ENCODE assay signal across 20 mouse cellular contexts in genomic region chr1:91044176-91044575, GRCm38 (mm10). TPM values are rescaled to one million over a fixed set of nuclear protein-coding genes. Genes with fewer than 3 reads are reported as not detected.
DNase-seq lines count a peak whose midpoint lies in the region; ATAC-seq and TF ChIP-seq lines count a peak whose summit lies in the region.
"Had no signal": no experiment of that assay in that cellular context is flagged by ENCODE, and none has a peak within 500 bp of the region (broad histone marks: within the 10 kb centered on the region; RNA-seq: fewer than 3 reads in every experiment).

No protein-coding gene starts in this region.

- H3K36me3 ChIP-seq in intestine, embryonic 15.5 days: no peaks in the 10 kb centered on the region
- H3K36me3 ChIP-seq in intestine, embryonic 16.5 days (ENCODE audit: control insufficient read depth, insufficient read depth, low read length): no peaks in the 10 kb centered on the region
- H3K36me3 ChIP-seq: forebrain, embryonic 10.5 days; midbrain, embryonic 13.5 days had no signal

- no peak overlapping the region for H3K4me2 ChIP-seq in intestine, embryonic 15.5 days (replicated peaks)
- H3K4me2 ChIP-seq in intestine, embryonic 16.5 days (ENCODE audit: low read depth, low read length): no peak overlapping the region
- H3K4me2 ChIP-seq: midbrain, embryonic 13.5 days had no signal

- intact Hi-C loops in gastrocnemius, adult 2 months (cut with DNase I): no loop called here

- H3K9me3 ChIP-seq in intestine, embryonic 15.5 days: no peaks in the 10 kb centered on the region
- H3K9me3 ChIP-seq in intestine, embryonic 16.5 days (ENCODE audit: control insufficient read depth, low read length): no peaks in the 10 kb centered on the region
- H3K9me3 ChIP-seq: forebrain, embryonic 10.5 days; midbrain, embryonic 13.5 days had no signal

- peak overlapping the region; percentile 67 for H3K27ac ChIP-seq in gastrocnemius, adult 2 months
- H3K27ac ChIP-seq in intestine, embryonic 15.5 days: no peak overlapping the region
- H3K27ac ChIP-seq in intestine, embryonic 16.5 days (ENCODE audit: low read length): no peak overlapping the region
- H3K27ac ChIP-seq: forebrain, embryonic 10.5 days; macrophage; midbrain, embryonic 13.5 days had no signal

- no peak for TF ChIP-seq CTCF in gastrocnemius, adult 2 months (IDR thresholded peaks at IDR 0.05)

- WGBS in intestine, embryonic 15.5 days: 74% methylated on average over 10 of the region's 10 CpGs
- 75% methylated on average over 10 of the region's 10 CpGs for WGBS in intestine, embryonic 16.5 days

- no peaks in the 10 kb centered on the region for H3K27me3 ChIP-seq in intestine, embryonic 15.5 days (replicated peaks)
- no peaks in the 10 kb centered on the region for H3K27me3 ChIP-seq in intestine, embryonic 16.5 days (replicated peaks; ENCODE audit: control insufficient read depth, insufficient read depth, low read length)
- H3K27me3 ChIP-seq: midbrain, embryonic 13.5 days had no signal

- peak; percentile 70 for DNase-seq in gastrocnemius, adult 2 months
- DNase-seq in gastrocnemius, postnatal 4 days (ENCODE audit: low spot score in 2 of 2): no peak
- DNase-seq in R1 (ENCODE audit: low read depth, low spot score): peak; percentile 30
- peak; percentile 74 for DNase-seq in lung, postnatal 36 days
- DNase-seq in cerebellum, postnatal 25 days: no peak
- no peak for DNase-seq in kidney, adult 8-10 months
- DNase-seq: adrenal gland, postnatal 25 days; cerebellum, adult 2 months; gastrocnemius, postnatal 10 days; kidney, adult 2 months; liver; right cerebral cortex, postnatal 14 days; thymus, postnatal 4 days had no signal

- 0 out of 2 replicates have a peak, but pooled peaks have one; percentile 16 for ATAC-seq in intestine, embryonic 15.5 days
- ATAC-seq in intestine, embryonic 16.5 days: no peak
- ATAC-seq: activated CD4-positive, CD25-positive, alpha-beta regulatory T cell, adult 4 months; hindbrain, embryonic 16.5 days; midbrain, embryonic 13.5 days had no signal

- no peak overlapping the region for H3K4me3 ChIP-seq in gastrocnemius, adult 2 months
- H3K4me3 ChIP-seq in intestine, embryonic 15.5 days (replicated peaks): no peak overlapping the region
- H3K4me3 ChIP-seq in intestine, embryonic 16.5 days (ENCODE audit: low read length): no peak overlapping the region
- H3K4me3 ChIP-seq: forebrain, embryonic 10.5 days; midbrain, embryonic 13.5 days had no signal

- H3K9ac ChIP-seq in intestine, embryonic 15.5 days: no peak overlapping the region
- no peak overlapping the region for H3K9ac ChIP-seq in intestine, embryonic 16.5 days (ENCODE audit: low read depth, low read length)
- H3K9ac ChIP-seq: midbrain, embryonic 13.5 days had no signal

- peaks cover 24% of the 10 kb centered on the region for H3K4me1 ChIP-seq in intestine, embryonic 15.5 days (replicated peaks)
- H3K4me1 ChIP-seq in intestine, embryonic 16.5 days (ENCODE audit: control insufficient read depth, insufficient read depth, low read length): peaks cover 25% of the 10 kb centered on the region

RNA-seq across cellular contexts. Expression of gene Lrrfip1, which starts 45.6 kb away (rescaled TPM):
- total RNA-seq in gastrocnemius, adult 2 months (2021): 100 to 1,000 TPM; 131 to 149 TPM
- 100 to 1,000 TPM; 206 to 229 TPM for total RNA-seq in gastrocnemius, postnatal 4 days (2021)
- polyA plus RNA-seq in intestine, embryonic 15.5 days (2015; fragmentation: Nextera tagmentation; extraction: Ambion mirVana): 58.7 and 63.5 TPM in 2 replicates
- 69.2 and 73.7 TPM in 2 replicates for polyA plus RNA-seq in intestine, embryonic 16.5 days (2015; fragmentation: Nextera tagmentation; extraction: Ambion mirVana)

Comparison
In these comparisons a context has a peak if more than half of its experiments do, and no peak if none do; other contexts are left out.
1. DNase-seq: peak in gastrocnemius, adult 2 months (single experiment), R1 (single experiment) and lung, postnatal 36 days (single experiment); none in gastrocnemius, postnatal 4 days (0 of 2), cerebellum, postnatal 25 days (0 of 2) and kidney, adult 8-10 months (0 of 2).